Mouse (Mus musculus): ENCODE results near the gene Ptpn20.

Ptpn20 gene

DNA sequence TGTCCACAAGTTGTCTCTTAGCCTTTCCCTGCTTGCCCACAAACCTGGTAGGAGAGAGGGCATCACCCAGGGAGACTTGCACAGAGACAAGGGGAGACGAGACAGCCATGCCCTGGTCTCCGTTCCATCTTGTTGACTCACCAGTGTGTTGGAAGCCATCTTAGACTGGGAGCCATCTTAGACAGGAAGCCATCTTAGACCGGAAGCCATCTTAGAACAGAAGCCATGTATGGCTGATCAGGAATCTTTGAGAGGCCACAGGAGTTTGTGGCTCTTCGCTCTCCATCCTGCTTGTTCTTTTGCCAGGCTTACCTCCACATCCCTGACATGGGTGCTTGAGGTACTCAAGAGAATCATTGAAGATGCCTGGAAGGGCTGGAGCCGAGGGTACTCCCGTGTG, 89.0 kb downstream of the Ptpn20 start:
- no peak for DNase-seq

- DNase-seq = no peak
Measured at GRCm38 (mm10) chr14:33678740-33679139, 89.7 kb downstream of the Ptpn20 start.

GRCm38 (mm10) chr14:33680621-33681020, 91.6 kb downstream of the Ptpn20 start:
- no peak for DNase-seq

DNA sequence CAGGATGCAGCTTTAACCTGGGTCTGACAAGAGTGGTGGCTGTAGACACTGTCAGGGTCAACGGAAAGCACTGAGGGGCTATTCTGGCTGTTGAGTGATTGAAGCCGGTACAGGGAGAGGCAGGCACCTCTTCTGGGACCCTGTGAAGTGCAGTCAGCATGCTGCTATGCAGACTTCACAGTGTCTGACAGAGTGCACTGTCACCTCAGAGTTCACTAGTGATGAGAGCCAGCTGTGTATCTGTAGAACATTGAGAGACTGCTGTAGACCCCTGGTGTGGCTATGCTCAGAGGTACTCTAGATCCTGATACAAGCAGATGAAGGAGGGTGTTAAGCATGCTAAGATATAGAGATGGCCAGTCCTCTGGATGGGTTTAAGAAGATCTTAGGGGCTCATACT, 93.8 kb downstream of the Ptpn20 start:
- no peak for DNase-seq

DNA sequence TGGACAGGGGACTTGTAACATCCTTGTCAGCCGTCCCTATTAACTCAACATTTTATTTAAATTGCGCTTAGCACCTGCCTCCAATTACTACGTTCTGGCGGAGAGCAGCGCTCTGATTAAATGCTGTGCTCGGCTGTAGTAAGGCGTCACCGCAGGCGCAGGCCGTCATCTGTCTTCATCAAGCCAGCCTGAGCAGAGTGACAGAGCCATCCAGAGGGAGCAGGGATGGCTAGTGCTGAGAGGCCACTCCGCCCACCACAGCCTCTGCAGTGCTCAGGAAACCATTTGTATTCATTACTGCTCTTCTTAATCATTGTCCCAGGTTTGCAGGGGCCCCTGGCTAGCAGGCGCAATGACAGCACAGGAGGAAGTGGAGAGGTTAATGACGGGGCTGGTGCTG, 94.7 kb downstream of the Ptpn20 start:
- DNase-seq = no peak

GRCm38 (mm10) chr14:33687444-33688028, 98.5 kb downstream of the Ptpn20 start:
- no peak for DNase-seq

DNA sequence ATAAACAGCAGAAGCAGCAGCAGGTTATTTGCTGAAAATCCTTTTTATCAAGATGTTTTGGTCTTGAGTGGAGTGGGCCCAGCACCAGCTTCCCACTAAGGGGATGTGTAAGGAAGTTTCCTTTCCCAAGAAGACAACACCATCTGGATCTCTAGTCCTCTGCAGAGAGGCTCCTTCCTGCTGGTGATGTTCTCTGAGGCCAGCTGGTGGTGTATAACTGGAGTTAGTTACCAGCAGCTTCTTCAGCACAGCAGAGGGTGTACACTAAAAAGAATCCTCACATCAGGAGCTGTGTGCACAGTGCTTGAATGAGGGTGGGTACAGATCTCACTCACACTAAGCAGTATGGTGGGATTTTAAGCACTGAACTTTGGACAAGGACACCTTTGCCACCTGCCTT, 100.0 kb downstream of the Ptpn20 start:
- DNase-seq = no peak
